Mouse (Mus musculus) T-helper 17 cell (primary cell): ENCODE data around the gene Capzb.

ENCODE experiments used
- in situ Hi-C, 2 experiments: fragments of 300-600 bp; cut with MboI, MseI; formaldehyde crosslinking; loops; 1 replicate in 1 of 2; 2 replicates in 1 of 2; pipeline ENCODE4 v1.15.1; 2025; ENCODE audit warnings: high pct_unique_total_duplicates in 2 of 2

Gene Capzb

GRCm38 (mm10) chr4:139179218-139179617, 13.5 kb upstream of the Capzb start:
- in situ Hi-C loops, result no loop called here

- in situ Hi-C loops, result no loop called here
Measured at GRCm38 (mm10) chr4:139179731-139180625, 12.7 kb upstream of the Capzb start.

- in situ Hi-C loops, result no loop called here
Measured at GRCm38 (mm10) chr4:139182511-139182910, 10.2 kb upstream of the Capzb start.

GRCm38 (mm10) chr4:139185766-139186442, 6.8 kb upstream of the Capzb start:
- in situ Hi-C loops, result loop anchor here in 1 of 2 experiments (5.0 kb wide), 1 partner anchor 49 kb away; no protein-coding TSS in a partner anchor

- in situ Hi-C loops, result loop anchor here in 1 of 2 experiments (5.0 kb wide), 1 partner anchor 51 kb away; no protein-coding TSS in a partner anchor
Measured at GRCm38 (mm10) chr4:139187930-139188329, 4.8 kb upstream of the Capzb start.

- in situ Hi-C loops, result loop anchor here in 1 of 2 experiments (10.0 kb wide), 1 partner anchor 217 kb away; the partner anchor contains the start of gene Tmco4
Measured at GRCm38 (mm10) chr4:139191605-139192498, 847 bp upstream of the Capzb start.

- in situ Hi-C loops, result loop anchor here in 1 of 2 experiments (10.0 kb wide), 1 partner anchor 219 kb away; the partner anchor contains the start of gene Tmco4
Measured at GRCm38 (mm10) chr4:139193176-139194093, 736 bp downstream of the Capzb start.

- in situ Hi-C loops, result loop anchor here in 1 of 2 experiments (10.0 kb wide), 1 partner anchor 220 kb away; the partner anchor contains the start of gene Tmco4
Measured at GRCm38 (mm10) chr4:139195101-139195500, 2.4 kb downstream of the Capzb start.

- in situ Hi-C loops, result loop anchor here in 1 of 2 experiments (10.0 kb wide), 1 partner anchor 222 kb away; the partner anchor contains the start of gene Tmco4
Measured at GRCm38 (mm10) chr4:139196464-139196863, 3.8 kb downstream of the Capzb start.

- in situ Hi-C loops, result loop anchor here in 1 of 2 experiments (10.0 kb wide), 1 partner anchor 222 kb away; the partner anchor contains the start of gene Tmco4
Measured at GRCm38 (mm10) chr4:139196949-139197348, 4.2 kb downstream of the Capzb start.

- in situ Hi-C loops, result loop anchor here in 1 of 2 experiments (10.0 kb wide), 1 partner anchor 223 kb away; the partner anchor contains the start of gene Tmco4
Measured at GRCm38 (mm10) chr4:139197453-139197852, 4.8 kb downstream of the Capzb start.

- in situ Hi-C loops, result loop anchor here in 1 of 2 experiments (10.0 kb wide), 1 partner anchor 223 kb away; the partner anchor contains the start of gene Tmco4
Measured at GRCm38 (mm10) chr4:139198004-139198689, 5.4 kb downstream of the Capzb start.

GRCm38 (mm10) chr4:139199126-139199525, 6.4 kb downstream of the Capzb start:
- in situ Hi-C loops, result loop anchor here in 1 of 2 experiments (10.0 kb wide), 1 partner anchor 224 kb away; the partner anchor contains the start of gene Tmco4

GRCm38 (mm10) chr4:139199703-139200340, 7.1 kb downstream of the Capzb start:
- in situ Hi-C loops, result loop anchor here in 1 of 2 experiments (10.0 kb wide), 1 partner anchor 225 kb away; the partner anchor contains the start of gene Tmco4

- in situ Hi-C loops, result no loop called here
Measured at GRCm38 (mm10) chr4:139200946-139201345, 8.2 kb downstream of the Capzb start.

GRCm38 (mm10) chr4:139202556-139202955, 9.9 kb downstream of the Capzb start:
- in situ Hi-C loops, result no loop called here

- in situ Hi-C loops, result no loop called here
Measured at GRCm38 (mm10) chr4:139203381-139203780, 10.7 kb downstream of the Capzb start.

- in situ Hi-C loops, result no loop called here
Measured at GRCm38 (mm10) chr4:139205842-139206241, 13.1 kb downstream of the Capzb start.
